Mouse (Mus musculus) c-Kit-positive CD71-negative TER-119-negative erythroid progenitor cells, embryonic 14.5 days (primary cell): Measurements from ENCODE around the gene Vmn1r174.
"Not testable (repeated sequence)": the region's sequence is repeated elsewhere in the genome, so short reads cannot be mapped to it uniquely, and the experiment has no call there.

Source experiments
- DNase-seq: peaks from one replicate; pipeline ENCODE4 v3.0.0-alpha.2; 2013; ENCODE audit warnings: low read depth

Vmn1r174 gene

GRCm38 (mm10) chr7:23751970-23752369, at the start of gene Vmn1r174:
Gene Vmn1r174 (plus strand): TSS chr7:23752270.
- DNase-seq = not testable (repeated sequence)

DNA sequence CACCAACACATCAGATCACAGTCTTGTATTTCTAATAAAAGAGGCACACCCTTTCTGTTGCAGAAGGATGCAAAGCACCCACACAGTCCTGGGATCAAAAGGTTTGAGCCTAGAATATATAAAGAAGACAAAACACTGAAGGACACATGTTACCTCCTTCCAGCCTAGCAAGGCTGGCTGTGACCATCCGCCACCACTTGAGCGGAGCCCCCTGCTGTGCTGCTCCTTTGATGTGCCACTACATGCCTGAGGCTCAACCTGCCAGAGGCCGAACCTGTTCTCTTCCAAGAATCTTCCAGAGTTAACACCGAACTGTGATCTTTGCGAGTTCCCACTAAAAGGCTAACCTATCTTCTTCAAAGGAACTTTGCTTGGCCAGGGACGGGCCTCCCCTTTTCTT, 32.5 kb downstream of the Vmn1r174 start:
- no peak for DNase-seq

GRCm38 (mm10) chr7:23810543-23810942, 58.5 kb downstream of the Vmn1r174 start, which contains the start of gene Vmn1r175:
Gene Vmn1r175 (minus strand): TSS chr7:23810643.
- DNase-seq = not testable (repeated sequence)
